Mouse (Mus musculus): ENCODE data around the gene Bcl6b. TPM values are rescaled to one million over a fixed set of nuclear protein-coding genes. Genes with fewer than 3 reads are reported as not detected.
A peak's percentile ranks its signal among the peaks of the same experiment; 100 is the strongest.

The Bcl6b gene
- total and polyA plus RNA-seq, 2 experiments from 2014 or later, result 4.2 to 5.3 TPM

- Histone ChIP-seq H3K27me3 (ENCODE audit: insufficient read depth, low read length) (peaks cover 13% of the 10 kb centered on the region), H3K27ac (ENCODE audit: low read depth, low read length) (no peak overlapping the region), H3K36me3 (ENCODE audit: insufficient read depth) (peaks cover 7% of the 10 kb centered on the region), H3K4me1 (ENCODE audit: insufficient read depth) (peaks cover 35% of the 10 kb centered on the region), H3K4me2 (ENCODE audit: low read depth) (peak overlapping the region; percentile 89), H3K9ac (no peak overlapping the region), H3K4me3 (ENCODE audit: low read depth, low read length) (no peak overlapping the region), H3K9me3 (ENCODE audit: low read length) (no peaks in the 10 kb centered on the region)
- WGBS, result 88% methylated on average over 15 of the region's 15 CpGs
- DNase-seq, result no peak
- TF ChIP-seq CTCF (IDR thresholded peaks at IDR 0.05; ENCODE audit: low read depth), result no peak
- no peak for ATAC-seq
These were observed 10.7 kb downstream of the Bcl6b start for GRCm38 (mm10) chr11:70218741-70219470.

GRCm38 (mm10) chr11:70218039-70218438 is 11.6 kb downstream of the Bcl6b start:
- ATAC-seq (no peak), DNase-seq (no peak)
- Histone ChIP-seq H3K27me3 (ENCODE audit: insufficient read depth, low read length) (peaks cover 20% of the 10 kb centered on the region), H3K9ac (no peak overlapping the region), H3K27ac (ENCODE audit: low read depth, low read length) (no peak overlapping the region), H3K4me1 (ENCODE audit: insufficient read depth) (peaks cover 38% of the 10 kb centered on the region), H3K9me3 (ENCODE audit: low read length) (no peaks in the 10 kb centered on the region), H3K4me3 (ENCODE audit: low read depth, low read length) (no peak overlapping the region), H3K4me2 (ENCODE audit: low read depth) (no peak overlapping the region), H3K36me3 (ENCODE audit: insufficient read depth) (peaks cover 7% of the 10 kb centered on the region)
- no peak for TF ChIP-seq CTCF (IDR thresholded peaks at IDR 0.05; ENCODE audit: low read depth)
- 91% methylated on average over 4 of the region's 4 CpGs for WGBS

- Histone ChIP-seq H3K9ac (no peak overlapping the region), H3K4me1 (ENCODE audit: insufficient read depth) (peaks cover 27% of the 10 kb centered on the region), H3K9me3 (ENCODE audit: low read length) (no peaks in the 10 kb centered on the region), H3K36me3 (ENCODE audit: insufficient read depth) (peaks cover 7% of the 10 kb centered on the region), H3K4me3 (ENCODE audit: low read depth, low read length) (no peak overlapping the region), H3K27ac (ENCODE audit: low read depth, low read length) (no peak overlapping the region), H3K27me3 (ENCODE audit: insufficient read depth, low read length) (peaks cover 23% of the 10 kb centered on the region), H3K4me2 (ENCODE audit: low read depth) (no peak overlapping the region)
- WGBS, result 50% methylated on average over 3 of the region's 3 CpGs
- no peak for TF ChIP-seq CTCF (IDR thresholded peaks at IDR 0.05; ENCODE audit: low read depth)
- ATAC-seq (no peak), DNase-seq (no peak)
These were observed 13.5 kb downstream of the Bcl6b start for GRCm38 (mm10) chr11:70216103-70216502.

GRCm38 (mm10) chr11:70215301-70215700 is 14.3 kb downstream of the Bcl6b start:
- Histone ChIP-seq H3K9me3 (ENCODE audit: low read length) (no peaks in the 10 kb centered on the region), H3K9ac (no peak overlapping the region), H3K4me3 (ENCODE audit: low read depth, low read length) (no peak overlapping the region), H3K36me3 (ENCODE audit: insufficient read depth) (peaks cover 7% of the 10 kb centered on the region), H3K27ac (ENCODE audit: low read depth, low read length) (no peak overlapping the region), H3K4me2 (ENCODE audit: low read depth) (peak overlapping the region; percentile 80; the same call in 1 of the 2 replicates), H3K4me1 (ENCODE audit: insufficient read depth) (peaks cover 27% of the 10 kb centered on the region), H3K27me3 (ENCODE audit: insufficient read depth, low read length) (peaks cover 23% of the 10 kb centered on the region)
- DNase-seq, result no peak
- 14% methylated on average over 22 of the region's 22 CpGs for WGBS
- TF ChIP-seq CTCF (IDR thresholded peaks at IDR 0.05; ENCODE audit: low read depth), result no peak
- no peak for ATAC-seq

GRCm38 (mm10) chr11:70214856-70215209 is 14.8 kb downstream of the Bcl6b start:
- H3K9me3 ChIP-seq (ENCODE audit: low read length), result no peaks in the 10 kb centered on the region
- H3K4me1 ChIP-seq (ENCODE audit: insufficient read depth), result peaks cover 25% of the 10 kb centered on the region
- H3K27me3 ChIP-seq (ENCODE audit: insufficient read depth, low read length), result peaks cover 23% of the 10 kb centered on the region
- ATAC-seq (no peak), DNase-seq (no peak)
- H3K4me3 ChIP-seq (ENCODE audit: low read depth, low read length), result peak overlapping the region; percentile 41
- H3K36me3 ChIP-seq (ENCODE audit: insufficient read depth), result peaks cover 7% of the 10 kb centered on the region
- H3K27ac ChIP-seq (ENCODE audit: low read depth, low read length), result no peak overlapping the region
- H3K4me2 ChIP-seq (ENCODE audit: low read depth), result peak overlapping the region; percentile 80
- 7% methylated on average over 18 of the region's 18 CpGs for WGBS
- TF ChIP-seq CTCF (IDR thresholded peaks at IDR 0.05; ENCODE audit: low read depth), result no peak
- H3K9ac ChIP-seq, result no peak overlapping the region

GRCm38 (mm10) chr11:70214191-70214855 is 15.3 kb downstream of the Bcl6b start:
- Histone ChIP-seq H3K27ac (ENCODE audit: low read depth, low read length) (no peak overlapping the region), H3K4me2 (ENCODE audit: low read depth) (peak overlapping the region; percentile 80), H3K9me3 (ENCODE audit: low read length) (no peaks in the 10 kb centered on the region), H3K9ac (peak overlapping the region; percentile 54), H3K36me3 (ENCODE audit: insufficient read depth) (peaks cover 7% of the 10 kb centered on the region), H3K4me3 (ENCODE audit: low read depth, low read length) (peak overlapping the region; percentile 41), H3K27me3 (ENCODE audit: insufficient read depth, low read length) (peaks cover 23% of the 10 kb centered on the region), H3K4me1 (ENCODE audit: insufficient read depth) (peaks cover 19% of the 10 kb centered on the region)
- TF ChIP-seq CTCF (IDR thresholded peaks at IDR 0.05; ENCODE audit: low read depth), result no peak
- 4% methylated on average over 46 of the region's 46 CpGs for WGBS
- peak; percentile 44 for DNase-seq
- peak; percentile 28; the same call in 1 of the 2 replicates for ATAC-seq

GRCm38 (mm10) chr11:70213736-70214135 is 15.9 kb downstream of the Bcl6b start:
- H3K9ac ChIP-seq, result peak overlapping the region; percentile 54
- H3K9me3 ChIP-seq (ENCODE audit: low read length), result no peaks in the 10 kb centered on the region
- peaks cover 14% of the 10 kb centered on the region for H3K4me1 ChIP-seq (ENCODE audit: insufficient read depth)
- ATAC-seq (peak; percentile 32), DNase-seq (peak; percentile 27)
- WGBS, result 5% methylated on average over 26 of the region's 26 CpGs
- peaks cover 23% of the 10 kb centered on the region for H3K27me3 ChIP-seq (ENCODE audit: insufficient read depth, low read length)
- H3K4me3 ChIP-seq (ENCODE audit: low read depth, low read length), result peak overlapping the region; percentile 41
- peak overlapping the region; percentile 80 for H3K4me2 ChIP-seq (ENCODE audit: low read depth)
- no peak overlapping the region for H3K27ac ChIP-seq (ENCODE audit: low read depth, low read length)
- H3K36me3 ChIP-seq (ENCODE audit: insufficient read depth), result peaks cover 7% of the 10 kb centered on the region
- TF ChIP-seq CTCF (IDR thresholded peaks at IDR 0.05; ENCODE audit: low read depth), result no peak

Data from forebrain, postnatal 0 days (tissue).